8 mouse cellular contexts compared by ENCODE assay signal in genomic region chr4:134950518-134951091, GRCm38 (mm10). TPM values are rescaled to one million over a fixed set of nuclear protein-coding genes. Genes with fewer than 3 reads are reported as not detected.
DNase-seq lines count a peak whose midpoint lies in the region; ATAC-seq lines count a peak whose summit lies in the region.

No protein-coding gene starts in this region.

- peak overlapping the region; percentile 70 for H3K27ac ChIP-seq in forebrain, embryonic 15.5 days (replicated peaks)
- 0 out of 2 replicates have a peak overlapping the region, but pooled peaks have one; percentile 45 for H3K27ac ChIP-seq in midbrain, embryonic 14.5 days (replicated peaks; ENCODE audit: low read depth, low read length)

- ATAC-seq in forebrain, embryonic 15.5 days (replicated peaks) = peak; percentile 85
- ATAC-seq in midbrain, embryonic 14.5 days (ENCODE audit: low FRiP score, low TSS enrichment) = peak; percentile 72; the same call in 1 of the 2 replicates

- 14% methylated on average over 11 of the region's 11 CpGs for WGBS in forebrain, embryonic 15.5 days
- 18% methylated on average over 11 of the region's 11 CpGs for WGBS in midbrain, embryonic 14.5 days

- no peak overlapping the region for H3K9ac ChIP-seq in forebrain, embryonic 15.5 days (replicated peaks)
- H3K9ac ChIP-seq in midbrain, embryonic 14.5 days (replicated peaks; ENCODE audit: low read length) = no peak overlapping the region

- H3K9me3 ChIP-seq in forebrain, embryonic 15.5 days = no peaks in the 10 kb centered on the region
- H3K9me3 ChIP-seq in midbrain, embryonic 14.5 days (ENCODE audit: control insufficient read depth, low read length) = no peaks in the 10 kb centered on the region

- no peaks in the 10 kb centered on the region for H3K36me3 ChIP-seq in forebrain, embryonic 15.5 days
- H3K36me3 ChIP-seq in midbrain, embryonic 14.5 days (ENCODE audit: control insufficient read depth, insufficient read depth, low read length) = no peaks in the 10 kb centered on the region

- H3K4me3 ChIP-seq in forebrain, embryonic 15.5 days = no peak overlapping the region
- H3K4me3 ChIP-seq in midbrain, embryonic 14.5 days (replicated peaks; ENCODE audit: low read depth, low read length) = no peak overlapping the region

- no peak overlapping the region for H3K4me2 ChIP-seq in forebrain, embryonic 15.5 days (replicated peaks)
- no peak overlapping the region for H3K4me2 ChIP-seq in midbrain, embryonic 14.5 days (ENCODE audit: low read length)

- no peaks in the 10 kb centered on the region for H3K27me3 ChIP-seq in forebrain, embryonic 15.5 days
- H3K27me3 ChIP-seq in midbrain, embryonic 14.5 days (ENCODE audit: control insufficient read depth, insufficient read depth, low read length) = no peaks in the 10 kb centered on the region

- peaks cover 14% of the 10 kb centered on the region for H3K4me1 ChIP-seq in forebrain, embryonic 15.5 days
- H3K4me1 ChIP-seq in midbrain, embryonic 14.5 days (ENCODE audit: control insufficient read depth, insufficient read depth, low read length) = no peaks in the 10 kb centered on the region

- DNase-seq in cerebellum, postnatal 14 days = peak; percentile 56 to 69
- no peak for DNase-seq in cerebellum, adult 18-20 months
- peak; percentile 60 for DNase-seq in Muller cell, postnatal 12 days (ENCODE audit: inconsistent ontology term)
- peak; percentile 76 for DNase-seq in kidney, postnatal 10 days
- peak; percentile 68 for DNase-seq in midbrain, embryonic 14.5 days
- no peak for DNase-seq in spleen, postnatal 4 days (ENCODE audit: low spot score in 2 of 2)
- no peak for DNase-seq in thymus, postnatal 36 days

RNA-seq across cellular contexts. Expression of gene Syf2, which starts 19.9 kb away (rescaled TPM):
- 75.1 and 77.3 TPM in 2 replicates for polyA plus RNA-seq in forebrain, embryonic 15.5 days (2015; fragmentation: Nextera tagmentation; extraction: Ambion mirVana)
- 53.4 and 61.2 TPM in 2 replicates for polyA plus RNA-seq in midbrain, embryonic 14.5 days (2014; fragmentation: Nextera tagmentation; extraction: Ambion mirVana)

RNA-seq across cellular contexts. Expression of gene Rsrp1, which starts 27.2 kb away (rescaled TPM):
- 555 and 574 TPM in 2 replicates for polyA plus RNA-seq in forebrain, embryonic 15.5 days (2015; fragmentation: Nextera tagmentation; extraction: Ambion mirVana)
- 526 and 563 TPM in 2 replicates for polyA plus RNA-seq in midbrain, embryonic 14.5 days (2014; fragmentation: Nextera tagmentation; extraction: Ambion mirVana)

RNA-seq across cellular contexts. Expression of gene Tmem50a, which starts 35.8 kb away (rescaled TPM):
- 193 and 194 TPM in 2 replicates for polyA plus RNA-seq in forebrain, embryonic 15.5 days (2015; fragmentation: Nextera tagmentation; extraction: Ambion mirVana)
- polyA plus RNA-seq in midbrain, embryonic 14.5 days (2014; fragmentation: Nextera tagmentation; extraction: Ambion mirVana) = 196 and 210 TPM in 2 replicates

Comparison
In these comparisons a context has a peak if more than half of its experiments do, and no peak if none do; other contexts are left out.
1. DNase-seq: peak in cerebellum, postnatal 14 days (2 of 2), Muller cell, postnatal 12 days (single experiment), kidney, postnatal 10 days (single experiment) and midbrain, embryonic 14.5 days (single experiment); none in cerebellum, adult 18-20 months (0 of 2), spleen, postnatal 4 days (0 of 2) and thymus, postnatal 36 days (0 of 2).